Mouse (Mus musculus) CD4-positive helper T cell, adult 2 months (primary cell): ENCODE measurements around the gene Tapbpl.
A peak's percentile ranks its signal among the peaks of the same experiment; 100 is the strongest.

Experiments
- DNase-seq: peaks from one replicate; pipeline ENCODE4 v3.0.0-alpha.2; 2012; ENCODE audit warnings: low read depth, missing footprints, low spot score

Gene Tapbpl

DNA sequence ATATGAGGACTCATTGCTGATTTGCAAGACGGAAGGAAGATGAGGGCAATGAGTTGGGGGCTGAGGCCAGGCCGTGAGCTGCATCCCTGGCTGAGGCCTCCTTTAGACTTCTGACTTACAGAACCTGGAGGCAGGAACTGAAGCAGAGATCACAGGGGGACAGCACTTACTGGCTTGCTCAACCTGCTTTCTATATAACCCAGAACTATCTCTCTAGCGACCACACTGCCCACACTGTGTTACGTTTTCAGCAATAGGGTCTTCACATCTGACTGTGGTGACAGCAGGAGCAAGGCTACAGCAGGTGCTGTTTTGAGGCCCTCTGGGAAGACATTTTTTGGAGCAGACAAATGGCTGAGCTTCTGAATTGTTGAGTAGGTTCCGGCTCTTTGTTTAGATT lies 9.0 kb upstream of the Tapbpl start:
- DNase-seq: no peak

GRCm38 (mm10) chr6:125239547-125239946 lies 7.9 kb upstream of the Tapbpl start:
- peak; percentile 54 for DNase-seq

DNA sequence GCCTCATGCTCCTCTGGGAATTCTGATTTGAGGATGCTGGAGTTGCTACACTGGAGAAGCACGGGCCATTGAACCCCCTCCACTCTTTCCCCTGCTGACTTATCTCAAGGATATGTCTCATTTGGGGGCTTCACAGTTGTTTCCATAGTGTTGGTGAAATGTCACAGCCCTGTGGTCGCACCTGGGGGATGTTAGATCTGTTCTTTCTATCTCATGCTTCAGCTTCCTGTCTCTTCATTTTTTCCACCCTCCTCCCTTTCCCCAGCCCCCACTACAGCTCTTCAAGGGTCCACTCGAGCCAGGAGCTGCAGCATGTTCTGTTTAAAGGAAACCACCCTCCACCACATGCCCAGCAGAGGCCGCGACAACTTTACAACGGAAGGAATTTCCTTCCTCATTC lies 6.7 kb upstream of the Tapbpl start:
- peak; percentile 70 for DNase-seq

GRCm38 (mm10) chr6:125237421-125237820 lies 5.8 kb upstream of the Tapbpl start:
- DNase-seq: peak; percentile 66

GRCm38 (mm10) chr6:125236782-125237181 lies 5.1 kb upstream of the Tapbpl start, which contains the start of gene Cd27:
Cd27 (minus strand) TSS chr6:125237010.
- peak; percentile 73 for DNase-seq

GRCm38 (mm10) chr6:125236341-125236740 lies 4.7 kb upstream of the Tapbpl start:
- DNase-seq: no peak

DNA sequence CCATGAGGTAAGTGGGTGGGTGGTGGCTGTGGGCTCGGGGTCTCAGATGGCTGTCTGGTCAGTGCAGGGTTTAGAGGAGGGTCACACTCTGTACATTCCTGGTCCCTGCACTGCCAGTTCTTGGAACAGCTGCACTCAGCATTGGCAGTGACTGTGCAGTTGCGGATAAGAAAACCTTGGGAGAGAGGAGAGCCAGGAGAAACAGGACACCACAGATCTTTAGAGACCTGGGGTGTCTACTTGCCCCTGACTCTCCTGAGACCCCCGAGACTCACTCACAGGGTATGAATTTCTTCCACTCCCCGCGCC lies 2.8 kb upstream of the Tapbpl start:
- DNase-seq: no peak

GRCm38 (mm10) chr6:125233816-125234519 lies 2.3 kb upstream of the Tapbpl start:
- no peak for DNase-seq

GRCm38 (mm10) chr6:125232516-125232915 lies 856 bp upstream of the Tapbpl start:
- no peak for DNase-seq

- peak; percentile 52 for DNase-seq
Measured at GRCm38 (mm10) chr6:125232045-125232437, 381 bp upstream of the Tapbpl start.

DNA sequence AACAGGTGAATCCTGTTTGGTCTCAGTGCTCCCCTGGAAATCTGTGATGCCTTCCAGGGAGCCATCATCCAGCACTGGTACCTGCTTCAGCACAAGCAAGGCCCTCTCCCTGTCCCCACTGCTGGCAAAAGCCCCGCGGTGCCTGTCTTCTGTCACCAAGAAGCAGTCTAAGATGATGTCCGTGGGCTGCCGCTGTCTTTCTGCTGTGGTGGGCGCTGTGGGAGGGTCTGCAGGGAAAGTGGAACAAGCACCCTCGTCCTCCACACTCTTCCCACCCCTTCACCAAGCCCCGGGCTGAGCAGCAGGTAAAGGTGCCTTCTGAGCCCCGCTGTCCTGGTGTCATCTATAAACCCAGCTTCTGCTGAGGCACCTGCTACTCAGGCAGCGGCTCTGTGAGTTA lies 1.1 kb downstream of the Tapbpl start:
- no peak for DNase-seq

DNA sequence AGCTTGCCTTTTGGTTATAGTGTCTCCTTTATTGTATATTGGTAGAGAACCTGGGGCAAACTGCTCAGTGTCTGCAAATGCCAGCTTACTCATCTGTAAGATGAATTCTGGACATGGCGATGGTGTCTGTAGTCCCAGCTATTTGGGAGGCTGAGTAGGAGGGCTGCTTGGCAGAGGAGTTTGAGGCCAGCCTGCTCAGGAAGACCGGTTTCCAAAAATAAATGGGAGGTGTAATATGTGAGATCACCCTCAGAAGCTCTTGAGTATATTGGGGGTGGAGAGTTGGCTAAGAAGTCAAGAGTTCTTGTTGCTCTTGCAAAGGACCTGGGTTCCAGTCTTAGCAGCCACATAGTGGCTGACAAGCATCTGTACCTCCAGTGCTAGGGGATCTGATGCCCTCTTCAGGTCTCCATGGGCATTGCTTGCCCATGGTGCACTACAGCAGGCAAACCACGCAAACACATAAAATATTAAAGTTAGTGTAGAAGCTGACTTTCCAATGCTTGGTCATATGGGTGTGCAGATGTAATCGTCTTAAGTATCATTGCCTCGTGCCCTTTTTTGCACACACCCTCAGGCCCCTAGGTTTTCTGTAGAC lies 6.0 kb downstream of the Tapbpl start:
- peak; percentile 73 for DNase-seq

DNA sequence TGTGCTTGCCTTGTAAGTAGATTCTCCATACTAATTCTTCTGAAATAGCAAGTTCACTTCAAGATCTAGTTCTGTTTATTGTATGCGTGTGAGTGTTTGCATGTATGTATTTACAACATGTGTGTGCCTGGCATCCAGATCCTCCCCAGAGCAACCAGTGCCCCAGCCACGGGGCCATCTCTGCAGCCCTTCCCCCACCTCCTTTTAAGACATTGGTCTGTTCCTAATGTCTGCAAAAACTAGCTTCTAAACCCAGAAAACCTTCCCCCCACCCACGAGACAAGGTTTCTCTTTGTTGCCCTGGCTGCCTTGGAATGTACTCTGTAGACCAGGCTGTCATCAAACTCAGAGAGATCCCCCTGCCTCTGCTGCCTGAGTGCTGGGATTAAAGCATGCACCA lies 9.1 kb downstream of the Tapbpl start:
- no peak for DNase-seq

DNA sequence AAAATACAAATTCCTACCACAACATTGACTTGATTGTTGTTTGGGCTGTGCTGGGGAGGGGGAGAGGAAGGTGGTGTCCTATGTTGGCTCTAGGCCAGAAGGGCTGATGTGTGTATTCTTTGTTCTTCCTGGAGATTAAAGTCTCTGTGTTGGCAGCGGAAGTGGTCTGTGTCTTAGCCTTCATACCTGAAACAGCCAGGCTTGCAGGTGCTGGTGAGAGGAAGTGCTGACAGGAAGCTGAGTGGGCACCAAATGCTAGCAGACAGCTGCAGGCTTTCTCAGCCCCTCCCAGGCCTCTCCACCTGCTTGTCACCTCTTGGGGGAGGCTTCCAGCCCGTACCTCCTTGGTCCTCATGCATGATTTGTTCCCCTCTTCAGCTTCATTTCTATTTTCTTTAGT lies 9.5 kb downstream of the Tapbpl start:
- peak; percentile 93 for DNase-seq

DNA sequence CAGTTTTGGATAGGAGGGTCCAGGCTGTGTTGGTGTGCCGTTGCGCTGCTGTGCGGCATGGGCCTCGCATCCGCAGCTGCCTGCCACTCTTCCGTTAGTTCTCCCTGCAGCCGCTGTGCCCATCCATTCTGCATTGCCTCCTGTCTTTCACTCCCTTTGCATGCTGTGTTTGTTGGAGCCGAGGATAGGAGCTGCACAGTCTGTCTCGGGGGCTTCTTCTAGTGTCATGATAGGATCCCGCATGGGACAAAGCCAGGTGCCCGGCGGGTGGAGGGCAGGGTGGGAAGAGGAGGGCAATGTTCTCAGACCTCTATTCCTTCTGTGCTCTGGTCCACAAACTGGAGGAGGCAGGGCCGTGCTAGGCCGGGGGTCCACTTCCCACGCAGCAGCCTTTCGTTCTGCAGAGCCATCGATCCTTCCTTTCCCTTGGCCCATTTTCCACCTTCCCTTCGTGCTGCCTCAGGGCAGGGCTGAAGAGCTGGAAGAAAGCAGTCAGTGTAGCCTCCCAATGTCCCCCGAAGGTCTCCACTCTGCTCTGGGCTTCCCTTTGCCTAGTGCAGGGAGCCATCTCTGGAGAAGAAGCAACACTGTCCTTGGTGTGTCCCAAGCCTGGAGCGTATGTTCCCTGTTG lies 10.4 kb downstream of the Tapbpl start:
- DNase-seq: no peak

DNA sequence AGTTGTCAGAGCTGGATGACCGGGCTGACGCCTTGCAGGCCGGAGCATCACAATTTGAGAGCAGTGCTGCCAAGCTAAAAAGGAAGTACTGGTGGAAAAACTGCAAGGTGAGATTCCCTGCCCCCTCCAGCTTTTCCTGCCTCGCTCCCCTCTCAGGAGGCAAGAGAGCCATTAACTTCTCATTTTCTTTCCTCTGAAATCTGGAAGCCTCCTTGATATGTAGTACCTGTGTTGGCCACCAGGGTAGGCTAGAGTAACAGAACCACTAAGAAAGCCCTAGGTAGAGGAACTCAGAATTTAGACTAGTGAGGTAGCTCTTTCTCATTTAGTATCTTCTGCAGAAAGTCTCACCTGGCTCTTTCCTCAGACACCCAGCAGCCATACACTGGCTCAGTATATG lies 12.7 kb downstream of the Tapbpl start:
- DNase-seq: peak; percentile 82

DNA sequence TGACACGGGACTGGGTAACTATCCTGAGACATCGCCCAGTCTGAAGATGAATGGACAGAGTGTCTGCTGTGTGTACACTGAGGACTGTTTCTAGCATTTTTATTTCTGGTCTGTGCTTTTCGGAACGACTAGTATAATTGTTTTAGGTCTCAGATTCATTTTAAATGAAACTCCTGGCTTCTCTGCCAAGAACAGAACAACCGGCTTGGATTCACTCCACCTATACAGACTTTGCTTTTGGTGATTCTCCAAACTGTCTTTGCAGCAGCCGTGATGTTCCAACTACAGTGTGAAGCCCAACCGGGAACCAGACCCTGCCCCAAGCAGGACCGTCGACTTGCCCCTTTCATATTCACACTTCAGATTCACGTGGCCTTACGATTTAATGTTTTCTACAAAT lies 13.8 kb downstream of the Tapbpl start:
- DNase-seq: no peak

DNA sequence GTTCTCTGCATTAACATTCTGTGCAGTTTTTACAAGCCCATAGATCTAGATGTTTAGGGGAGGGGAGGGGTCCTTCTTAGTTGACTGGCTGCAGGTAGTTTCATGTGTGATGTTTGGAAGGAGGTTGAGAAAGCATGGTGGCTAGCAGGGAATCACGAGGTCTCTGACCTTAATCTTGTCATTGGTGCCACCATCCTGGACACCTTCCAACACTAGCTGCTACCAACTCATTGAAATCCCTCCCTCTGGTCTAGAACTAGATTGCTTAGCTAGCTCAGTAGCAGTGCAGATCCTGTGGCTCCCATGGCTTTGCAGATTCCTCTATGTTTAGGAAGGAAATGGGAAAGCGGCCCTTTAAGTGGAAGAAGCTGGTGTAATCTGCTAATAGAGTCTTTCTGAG lies 14.8 kb downstream of the Tapbpl start:
- DNase-seq: no peak

DNA sequence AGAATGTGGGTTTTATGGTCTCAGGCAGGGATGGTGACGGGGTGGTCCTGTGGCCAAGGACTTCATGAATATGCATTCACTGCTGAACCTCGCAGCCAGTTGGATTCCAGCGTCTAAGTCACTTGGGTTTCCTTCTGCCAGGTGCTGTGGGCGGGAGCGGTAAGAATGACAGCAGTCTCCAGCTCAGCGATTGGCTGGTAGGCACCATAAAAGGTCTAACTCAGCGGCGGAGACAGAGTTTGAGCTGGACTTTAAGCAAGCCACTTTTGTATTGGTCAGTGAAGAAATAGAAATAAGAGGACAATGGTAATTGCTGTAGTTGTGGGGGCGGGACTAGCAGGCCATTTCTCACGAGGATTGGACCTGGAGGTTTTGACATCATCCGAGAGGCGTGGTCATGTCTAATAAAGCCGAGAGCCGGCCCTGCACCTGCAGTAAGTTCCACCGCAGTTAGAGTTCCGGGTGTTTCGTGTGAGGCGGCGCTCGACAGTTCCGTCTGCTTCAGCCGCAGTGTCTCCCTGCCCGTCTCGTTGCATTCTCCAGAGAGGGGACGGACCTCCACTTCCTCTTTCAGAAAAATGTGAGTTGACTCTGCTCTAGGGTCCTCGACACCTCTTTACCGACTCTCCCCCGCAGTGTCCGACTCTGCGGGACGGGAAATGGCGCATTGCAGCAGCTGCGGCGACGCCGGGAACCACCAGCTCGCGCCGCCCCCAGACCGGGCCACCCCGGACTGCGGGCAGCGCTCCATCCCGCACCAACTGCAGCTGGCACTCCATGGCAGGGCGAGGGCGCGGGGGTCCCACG lies 16.3 kb downstream of the Tapbpl start, which contains the start of gene Vamp1:
Gene Vamp1 (plus strand): TSS at position 404 of the 807 bp plus-strand sequence.
- DNase-seq: peak; percentile 93

DNA sequence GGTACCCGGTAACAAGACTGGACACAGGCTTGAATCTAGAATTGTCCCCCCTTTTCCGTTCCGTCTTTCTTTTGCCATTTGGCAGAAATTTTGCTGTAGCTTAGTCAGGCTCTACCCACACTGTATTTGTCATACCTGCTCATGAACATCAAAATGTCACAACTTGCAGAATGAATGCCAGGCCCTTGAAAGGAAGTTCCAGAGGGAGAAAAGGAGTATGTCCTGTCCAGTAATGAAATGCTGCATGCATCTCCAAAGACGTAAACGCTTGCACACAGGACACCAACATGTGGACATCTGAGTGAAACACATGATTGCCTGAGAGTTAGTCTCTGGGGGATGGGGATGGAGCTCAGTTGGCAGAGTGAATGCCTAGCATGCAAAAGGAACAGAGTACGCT lies 17.9 kb downstream of the Tapbpl start:
- no peak for DNase-seq

GRCm38 (mm10) chr6:125213129-125213528 lies 18.5 kb downstream of the Tapbpl start:
- DNase-seq: no peak

DNA sequence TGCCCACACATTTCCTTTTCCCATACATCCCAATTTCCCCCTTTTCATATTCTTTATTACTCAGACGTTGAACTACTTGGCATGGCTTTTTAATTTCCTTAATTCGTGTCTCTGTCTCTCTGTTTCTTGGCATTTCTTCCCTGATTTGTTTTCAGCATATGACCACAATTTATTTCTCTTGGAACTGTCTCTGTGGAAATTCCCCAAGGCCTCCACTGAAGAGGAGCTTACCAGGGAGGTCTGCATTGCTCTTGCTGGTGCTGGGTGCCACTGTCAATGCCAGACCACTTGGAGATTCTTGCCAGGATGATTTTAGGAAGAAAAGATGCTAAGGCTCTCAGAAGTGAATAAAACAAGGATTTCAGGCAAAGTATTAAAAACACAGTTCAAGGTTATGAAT lies 19.0 kb downstream of the Tapbpl start:
- DNase-seq: no peak
